Mouse (Mus musculus) megakaryocyte, embryonic 14.5 days (primary cell): ENCODE data around the gene AI413582.

Source experiments
- FLI1 ChIP-seq: IDR thresholded peaks from 2 replicates; pipeline ENCODE4 v1.6.1; 2012; ENCODE audit warnings: low read length, inconsistent platforms, mixed read lengths
- GATA1 ChIP-seq: IDR thresholded peaks from 3 replicates; pipeline ENCODE4 v1.6.1; 2012; ENCODE audit warnings: mixed read lengths, low read length, inconsistent platforms, borderline replicate concordance

GRCm38 (mm10) chr17:27586661-27587060 lies 21.1 kb upstream of the AI413582 start:
- TF ChIP-seq GATA1 (no peak), FLI1 (no peak)
